Mouse (Mus musculus) spleen, postnatal 0 days (tissue): ENCODE measurements around the gene Vip. TPM values are rescaled to one million over a fixed set of nuclear protein-coding genes. Genes with fewer than 3 reads are reported as not detected.

Experiments used
- polyA plus RNA-seq: library from polyadenylated mRNA; unstranded; fragments of >200 nt; fragmentation: Nextera tagmentation; extraction: Ambion mirVana; gene quantifications from 2 replicates; pipeline ENCODE4 v1.2.1, GENCODE M21; 2015

The Vip gene
- not detected in 2 replicates for polyA plus RNA-seq

DNA sequence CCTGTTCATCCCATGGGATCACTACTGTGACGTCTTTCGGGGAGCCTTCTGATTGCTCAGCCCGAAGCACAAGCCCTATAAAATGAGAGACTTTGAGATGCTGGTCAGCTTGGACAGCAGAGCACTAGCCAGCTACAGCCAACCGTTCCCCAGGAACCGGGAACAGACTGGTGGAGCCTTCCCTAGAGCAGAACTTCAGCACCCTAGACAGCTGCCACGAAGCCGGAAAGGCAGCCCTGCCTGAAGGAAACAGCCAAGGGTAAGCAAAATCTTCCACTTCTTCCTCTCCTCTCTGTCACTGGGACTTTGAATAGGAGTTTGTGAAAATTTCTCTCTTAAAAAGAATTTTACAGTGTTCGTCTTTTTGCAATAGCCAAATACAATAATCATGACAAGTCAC lies at the start of gene Vip:
Gene Vip, plus strand, starts transcription at position 107 of the 400 bp plus-strand sequence.

DNA sequence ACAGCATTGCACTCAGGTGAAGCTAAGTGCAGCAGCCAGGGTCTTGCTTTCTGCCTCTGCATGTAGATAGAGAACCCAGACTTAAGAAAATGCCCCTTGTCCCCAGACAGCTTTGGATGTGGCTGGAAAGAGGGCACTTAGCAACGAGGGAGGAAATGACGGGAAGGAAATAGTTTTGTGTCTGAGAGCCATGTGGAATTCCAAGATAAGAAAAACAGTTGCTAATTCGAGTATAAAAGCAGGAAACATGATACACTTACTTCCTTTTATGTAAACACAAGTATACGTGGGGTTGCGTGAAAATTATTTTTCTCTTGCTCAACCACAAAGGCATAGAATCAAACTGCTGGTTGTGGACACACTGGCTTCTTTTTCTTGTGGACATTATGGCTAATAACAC lies 45.6 kb upstream of the Vip start, which contains the start of gene Myct1:
Gene Myct1, plus strand, starts transcription at position 312 of the 400 bp plus-strand sequence.

Other genes with a start within 250 kb of the Vip start
- 13.2 and 18.4 TPM in 2 replicates for gene Syne1, start 87.7 kb upstream of the Vip start, polyA plus RNA-seq
- gene Myct1, start 45.4 kb upstream of the Vip start, polyA plus RNA-seq, result 3.6 and 3.8 TPM in 2 replicates
- 96.2 and 111 TPM in 2 replicates for gene Fbxo5, start 166.4 kb downstream of the Vip start, polyA plus RNA-seq
- gene Mtrf1l, start 184.7 kb downstream of the Vip start, polyA plus RNA-seq, result 9.7 and 11.4 TPM in 2 replicates